Mouse (Mus musculus) large intestine, adult 2 months (tissue): Measurements from ENCODE around the gene Arpp19. TPM values are rescaled to one million over a fixed set of nuclear protein-coding genes. Genes with fewer than 3 reads are reported as not detected.
A peak's percentile ranks its signal among the peaks of the same experiment; 100 is the strongest.

ENCODE experiments used
- DNase-seq: peaks from one replicate; pipeline ENCODE4 v3.0.0-alpha.2; 2012; ENCODE audit warnings: low read depth, low spot score
- WGBS: fragments of 180-500 bp; shearing (Covaris S2); methylation state at CpG from one replicate; pipeline ENCODE4 v1.1.7; 2018; 5-methylcytosine and 5-hydroxymethylcytosine counted together
- polyA plus RNA-seq: library from polyadenylated mRNA; depleted of rRNA; stranded (reverse); fragments of >200 nt; gene quantifications from 2 replicates; pipeline ENCODE4 v1.2.3, GENCODE M21; 2012; rRNA removed

The Arpp19 gene
- polyA plus RNA-seq, result 9.7 and 11.3 TPM in 2 replicates

- peak; percentile 51 for DNase-seq
- under 1% methylated on average over 70 of the region's 73 CpGs for WGBS
Measured at GRCm38 (mm10) chr9:75037451-75038356, at the start of gene Arpp19. Arpp19 (plus strand) TSS chr9:75037614.

- WGBS, result 87% methylated on average over 7 of the region's 7 CpGs
- DNase-seq, result no peak
Measured at GRCm38 (mm10) chr9:74988893-74989460, 48.4 kb upstream of the Arpp19 start.

DNA sequence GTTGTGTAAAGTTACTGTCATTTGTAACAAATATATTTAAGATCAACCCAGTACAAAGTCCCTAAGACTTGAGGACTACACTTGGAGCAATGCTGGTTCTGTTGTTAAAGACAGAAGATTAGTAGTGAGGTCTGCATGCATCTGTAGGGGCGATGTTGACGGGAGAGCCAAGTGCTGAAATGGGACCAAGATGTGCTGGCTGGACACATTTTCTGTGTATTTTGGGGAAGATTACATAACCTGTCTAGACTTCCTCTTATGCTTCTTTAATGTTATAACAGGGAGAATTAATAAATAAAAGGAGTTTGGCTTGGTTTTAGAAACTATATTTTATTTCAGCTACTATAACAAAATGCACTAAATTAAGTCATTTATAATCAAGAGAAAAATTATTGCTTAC, 47.4 kb upstream of the Arpp19 start:
- DNase-seq, result no peak
- WGBS, result 78% methylated on average over 2 of the region's 2 CpGs

GRCm38 (mm10) chr9:74994611-74995257, 42.7 kb upstream of the Arpp19 start:
- no peak for DNase-seq
- WGBS, result 77% methylated on average over 10 of the region's 10 CpGs

GRCm38 (mm10) chr9:74996349-74996748, 41.1 kb upstream of the Arpp19 start:
- 88% methylated on average over 2 of the region's 2 CpGs for WGBS
- DNase-seq, result no peak

GRCm38 (mm10) chr9:74997976-74998375, 39.4 kb upstream of the Arpp19 start:
- DNase-seq, result no peak

DNA sequence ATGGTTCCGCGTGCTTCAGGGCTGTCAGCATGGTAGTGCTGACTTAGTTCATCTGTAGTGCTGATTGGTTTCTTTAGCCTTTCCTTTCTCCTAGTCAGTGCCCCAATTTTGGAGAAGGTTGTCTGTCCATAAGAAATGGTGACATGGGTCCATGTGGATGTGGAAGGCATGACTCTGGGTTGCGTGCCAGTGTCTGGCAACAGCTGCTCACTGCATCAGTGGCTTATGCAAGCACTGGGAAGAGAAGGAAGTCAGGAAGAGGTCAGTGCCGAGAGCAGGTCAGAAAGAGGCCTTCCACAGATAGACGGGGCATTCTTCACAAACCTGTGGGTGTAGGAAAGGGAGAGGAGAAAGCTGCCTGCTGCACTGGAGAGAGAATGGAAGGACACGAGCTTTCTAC, 36.4 kb upstream of the Arpp19 start:
- 75% methylated on average over 6 of the region's 6 CpGs for WGBS
- no peak for DNase-seq

- 48% methylated on average over 5 of the region's 5 CpGs for WGBS
- no peak for DNase-seq
Measured at GRCm38 (mm10) chr9:75001611-75002204, 35.7 kb upstream of the Arpp19 start.

GRCm38 (mm10) chr9:75002262-75002661, 35.2 kb upstream of the Arpp19 start:
- no peak for DNase-seq
- WGBS, result 69% methylated on average over 3 of the region's 3 CpGs

DNA sequence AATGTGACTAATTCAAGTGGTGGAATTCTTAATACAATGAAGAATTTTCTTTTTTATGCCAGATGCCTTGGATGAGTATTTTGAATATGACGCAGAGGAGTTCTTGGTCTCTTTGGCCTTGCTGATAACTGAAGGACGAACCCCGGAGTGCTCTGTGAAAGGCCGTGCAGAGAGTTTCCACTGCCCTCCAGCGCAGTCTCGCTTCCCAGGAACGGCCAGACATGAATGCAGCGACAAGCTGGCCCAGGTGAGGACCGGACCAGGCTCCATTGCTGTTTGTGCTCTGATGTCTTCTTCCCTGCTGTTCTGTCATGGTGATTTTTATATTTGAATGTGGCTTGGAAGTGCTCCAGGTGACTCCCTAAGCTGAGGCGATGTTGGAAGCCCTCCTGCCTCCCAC, 33.2 kb upstream of the Arpp19 start:
- WGBS, result 89% methylated on average over 10 of the region's 10 CpGs
- DNase-seq, result no peak

- no peak for DNase-seq
- WGBS, result 96% methylated on average over 2 of the region's 2 CpGs
Measured at GRCm38 (mm10) chr9:75016591-75016990, 20.8 kb upstream of the Arpp19 start.

DNA sequence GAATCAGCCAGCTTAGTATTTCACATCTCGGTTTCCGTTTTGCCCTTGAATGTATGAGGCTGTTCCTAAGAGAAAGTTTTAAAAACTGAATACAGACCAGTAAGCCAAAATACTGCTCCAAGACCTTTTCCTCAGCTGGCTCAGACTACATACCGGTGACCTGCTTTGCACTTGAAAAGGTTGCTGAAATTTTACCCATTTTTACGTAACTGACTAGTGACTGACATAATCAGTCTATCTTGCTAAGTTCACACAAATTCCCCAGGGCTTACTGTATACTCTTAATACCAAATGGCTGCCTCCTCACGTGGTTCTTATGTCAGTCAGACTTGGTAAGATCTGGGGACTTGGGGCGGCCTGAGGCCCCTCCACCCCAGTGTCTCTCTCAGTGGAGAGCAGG, 18.2 kb upstream of the Arpp19 start:
- WGBS, result 95% methylated on average over 6 of the region's 6 CpGs
- DNase-seq, result no peak

DNA sequence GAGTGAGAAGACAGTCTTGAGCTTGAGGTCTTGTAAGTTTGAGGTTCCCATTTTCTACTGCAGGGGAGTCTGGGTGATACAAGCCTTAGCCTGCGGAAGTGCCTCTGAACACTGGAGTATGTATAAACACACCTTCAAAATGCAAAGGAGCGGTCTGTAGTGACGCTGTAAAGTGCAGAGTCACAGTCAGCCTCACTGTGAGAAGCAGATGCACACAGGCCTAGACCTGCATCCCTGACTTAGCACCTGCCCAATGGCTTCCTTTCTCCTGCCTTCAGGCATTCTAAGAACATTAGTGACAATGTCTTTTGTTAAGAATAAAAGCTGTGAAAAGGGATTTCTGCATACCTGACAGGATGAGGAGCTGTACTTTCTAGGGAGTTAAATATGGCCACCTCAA, 17.8 kb upstream of the Arpp19 start:
- DNase-seq, result no peak
- WGBS, result 92% methylated on average over 3 of the region's 3 CpGs

GRCm38 (mm10) chr9:75020561-75020960, 16.9 kb upstream of the Arpp19 start:
- DNase-seq, result no peak
- 80% methylated on average over 4 of the region's 4 CpGs for WGBS

GRCm38 (mm10) chr9:75022546-75022945, 14.9 kb upstream of the Arpp19 start:
- DNase-seq, result no peak
- WGBS, result 59% methylated on average over 7 of the region's 7 CpGs

DNA sequence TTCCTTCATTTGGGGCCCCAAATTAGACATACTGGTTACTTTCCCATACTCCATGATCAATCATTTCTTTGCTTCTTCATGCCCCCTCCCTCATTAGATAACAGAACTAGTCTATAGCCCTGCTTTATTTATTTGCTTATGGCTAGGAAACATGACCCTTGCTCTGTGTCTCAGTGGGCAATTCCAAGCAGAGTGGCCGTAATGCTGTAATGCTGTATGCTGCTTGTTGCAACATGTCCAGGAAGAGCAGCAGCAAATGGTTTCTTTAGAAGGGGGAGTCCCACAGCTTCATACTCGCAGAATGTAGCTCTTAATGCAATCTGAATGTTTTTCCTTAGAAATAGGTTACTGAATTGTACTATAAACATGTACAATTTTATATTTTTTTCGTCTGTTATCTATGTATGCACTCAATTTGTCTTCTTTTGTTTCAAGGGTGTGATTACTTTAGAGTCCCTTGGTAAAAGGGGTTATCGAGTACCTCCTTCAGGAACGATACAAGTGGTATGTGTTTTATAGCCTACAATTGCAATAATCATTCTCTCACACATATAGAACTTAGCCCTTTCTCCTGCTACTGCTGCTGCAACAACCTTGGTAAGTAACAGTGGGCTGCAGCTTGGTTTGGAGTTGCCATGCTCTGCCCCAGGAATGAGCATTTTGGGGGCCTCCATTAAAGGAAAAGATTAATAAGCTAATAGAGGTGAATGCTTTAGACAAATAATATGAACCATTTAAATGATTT, 14.1 kb upstream of the Arpp19 start:
- 44% methylated on average over 5 of the region's 5 CpGs for WGBS
- DNase-seq, result no peak

GRCm38 (mm10) chr9:75024089-75024488, 13.3 kb upstream of the Arpp19 start:
- DNase-seq, result no peak
- WGBS, result 65% methylated on average over 7 of the region's 7 CpGs

DNA sequence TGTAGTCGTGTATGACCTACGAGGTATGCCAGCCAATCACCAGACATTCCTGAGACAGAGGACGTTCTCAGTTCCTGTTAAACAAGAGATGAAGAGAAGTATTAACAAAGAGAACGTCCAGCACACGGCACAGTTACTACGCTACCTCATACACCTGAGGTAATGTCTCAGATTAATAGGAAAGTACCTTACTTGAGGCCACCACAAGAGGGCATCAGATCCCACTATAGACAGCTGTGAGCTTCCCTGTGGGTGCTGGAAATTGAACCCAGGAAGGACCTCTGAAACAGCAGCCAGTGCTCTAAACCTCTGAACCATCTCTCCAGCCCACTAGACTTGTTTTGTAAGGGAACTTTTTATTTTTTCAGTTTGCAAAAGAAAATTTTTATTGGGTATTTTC, 11.7 kb upstream of the Arpp19 start:
- no peak for DNase-seq
- WGBS, result 85% methylated on average over 6 of the region's 6 CpGs

DNA sequence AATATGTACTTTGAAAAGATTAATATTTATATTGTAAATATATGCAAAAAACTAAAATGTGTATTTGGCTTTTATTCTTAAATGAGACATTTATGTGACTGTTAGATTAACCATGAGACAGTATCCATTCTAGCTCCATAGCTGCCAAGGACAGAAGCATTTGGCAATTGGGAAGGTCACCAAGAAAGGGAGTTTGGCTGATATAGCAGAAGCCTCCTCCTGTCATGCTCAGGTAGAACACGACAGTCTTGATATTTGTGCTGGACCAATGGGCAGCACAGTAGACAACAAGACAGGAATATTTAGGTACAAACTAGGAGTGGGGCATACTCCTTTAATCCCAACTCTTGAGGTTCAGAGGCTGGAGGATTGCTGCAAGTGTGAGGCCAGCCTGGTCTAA, 5.0 kb upstream of the Arpp19 start:
- 98% methylated on average over 1 of the region's 1 CpGs for WGBS

DNA sequence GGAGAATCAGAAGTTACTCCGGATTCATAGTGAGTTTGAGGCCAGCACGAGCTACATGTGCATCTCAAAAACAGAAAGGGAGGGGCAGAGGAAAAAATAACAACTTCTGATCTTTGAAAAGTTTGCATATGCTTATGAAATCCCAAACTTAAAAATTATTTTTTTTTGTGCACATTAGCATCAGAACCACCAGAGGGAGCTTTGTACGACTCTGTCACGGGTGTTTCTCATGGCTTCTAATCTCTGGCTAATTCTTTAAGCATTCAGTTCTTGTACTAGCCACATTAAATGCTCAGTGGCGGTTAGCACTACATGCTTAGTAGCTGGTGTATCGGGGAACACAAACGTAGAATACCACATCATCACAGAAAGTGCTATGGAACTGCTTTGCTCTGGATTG, 4.3 kb upstream of the Arpp19 start:
- no peak for DNase-seq
- 53% methylated on average over 7 of the region's 7 CpGs for WGBS

More for the DNA sequence above, 5.0 kb upstream of the Arpp19 start:
- no peak for DNase-seq
